Mouse (Mus musculus) heart, postnatal 0 days (tissue): ENCODE measurements around the gene Gmppb. TPM values are rescaled to one million over a fixed set of nuclear protein-coding genes. Genes with fewer than 3 reads are reported as not detected.

Experiments used
- ATAC-seq: fragments of 200-750 bp; cut with Nextera tagmentation; 2 replicates; pipeline ENCODE4 v1.8.0; 2017; ENCODE audit warnings: low read depth, moderate number of reproducible peaks, moderate library complexity; ENCODE audit not compliant: insufficient read depth
- DNase-seq: peaks from one replicate; pipeline ENCODE4 v3.0.0-alpha.2; 2016; ENCODE audit warnings: low spot score
- H3K27ac ChIP-seq: fragments of 300-500 bp; sonication (generic); 2 replicates; pipeline ENCODE4 v1.5.1; 2014; ENCODE audit warnings: low read depth, mild to moderate bottlenecking
- H3K27me3 ChIP-seq: fragments of 300-500 bp; sonication (generic); 2 replicates; pipeline ENCODE4 v1.6.1; 2014; ENCODE audit warnings: low read length, mixed read lengths; ENCODE audit not compliant: control insufficient read depth, insufficient read depth
- H3K36me3 ChIP-seq: fragments of 300-500 bp; sonication (generic); replicated peaks from 2 replicates; pipeline ENCODE4 v1.6.1; 2014; ENCODE audit warnings: low read length, mixed read lengths; ENCODE audit not compliant: control insufficient read depth, insufficient read depth
- H3K4me1 ChIP-seq: fragments of 300-500 bp; sonication (generic); 2 replicates; pipeline ENCODE4 v1.6.1; 2014; ENCODE audit warnings: antibody characterized with exemption; ENCODE audit not compliant: control insufficient read depth, insufficient read depth
- H3K4me2 ChIP-seq: fragments of 300-500 bp; sonication (generic); 2 replicates; pipeline ENCODE4 v1.6.1; 2014; ENCODE audit warnings: low read depth, mild to moderate bottlenecking, low read length, moderate library complexity
- H3K4me3 ChIP-seq: fragments of 300-500 bp; sonication (generic); 2 replicates; pipeline ENCODE4 v1.5.1; 2014; ENCODE audit warnings: low read depth, low read length
- H3K9ac ChIP-seq: fragments of 300-500 bp; sonication (generic); replicated peaks from 2 replicates; pipeline ENCODE4 v1.6.1; 2014; ENCODE audit warnings: low read depth, low read length, mixed read lengths
- H3K9me3 ChIP-seq: fragments of 300-500 bp; sonication (generic); replicated peaks from 2 replicates; pipeline ENCODE4 v1.6.1; 2016; ENCODE audit warnings: low read length; ENCODE audit not compliant: control insufficient read depth
- CTCF ChIP-seq: IDR thresholded peaks from 2 replicates; pipeline ENCODE4 v1.5.1; 2016; ENCODE audit warnings: antibody characterized with exemption, control low read depth, low read depth
- EP300 ChIP-seq: IDR thresholded peaks from 2 replicates; pipeline ENCODE4 v1.6.1; 2016; ENCODE audit warnings: antibody characterized with exemption, low read depth
- WGBS: fragments of 180-500 bp; shearing (Covaris S2); extraction: QIAGEN DNeasy Blood & Tissue Kit; methylation state at CpG from one replicate; pipeline ENCODE4 v1.1.7; 2014; 5-methylcytosine and 5-hydroxymethylcytosine counted together
- polyA plus RNA-seq: library from polyadenylated mRNA; unstranded; fragments of >200 nt; fragmentation: Nextera tagmentation; extraction: Ambion mirVana; gene quantifications from 2 replicates; pipeline ENCODE4 v1.2.1, GENCODE M21; 2015
- total RNA-seq: library from RNA; depleted of rRNA; stranded (reverse); fragments of >200 nt; gene quantifications from 2 replicates; pipeline ENCODE4 v1.2.3, GENCODE M21; 2014; ENCODE audit warnings: low replicate concordance

Gene Gmppb
- total and polyA plus RNA-seq, 2 experiments from 2014 or later = 13.1 to 15.7 TPM

GRCm38 (mm10) chr9:108071801-108072200 is 22.8 kb downstream of the Gmppb start:
- Histone ChIP-seq H3K27me3 (no peaks in the 10 kb centered on the region), H3K9ac (no peak overlapping the region), H3K4me2 (no peak overlapping the region), H3K4me3 (no peak overlapping the region), H3K36me3 (peaks cover 16% of the 10 kb centered on the region), H3K9me3 (no peaks in the 10 kb centered on the region), H3K27ac (peak overlapping the region; percentile 58), H3K4me1 (peaks cover 16% of the 10 kb centered on the region)
- ATAC-seq = no peak
- TF ChIP-seq CTCF = no peak
- no peak for TF ChIP-seq EP300
- WGBS = 37% methylated on average over 4 of the region's 4 CpGs
- no peak for DNase-seq

DNA sequence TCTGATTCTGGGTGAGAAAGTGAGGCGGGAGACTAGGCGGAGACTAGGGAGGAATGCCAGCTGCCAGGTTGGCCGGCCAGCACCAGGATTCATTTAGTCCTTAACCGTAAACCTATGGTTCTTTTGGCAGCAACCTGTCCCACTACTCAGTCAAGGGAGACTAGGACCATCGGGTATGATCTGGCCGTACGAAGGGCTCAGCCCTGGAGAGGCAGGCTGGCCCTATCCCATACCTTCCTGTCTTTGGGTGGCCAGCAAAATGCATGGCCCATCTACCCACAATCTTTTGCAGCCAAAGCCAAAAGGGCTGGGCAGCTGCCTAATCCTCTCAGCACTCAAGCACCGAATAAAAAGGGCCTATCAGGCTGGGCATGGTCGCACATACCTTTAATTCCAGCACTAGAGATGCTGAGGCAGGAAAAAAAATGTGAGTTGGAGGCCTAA is 23.5 kb downstream of the Gmppb start:
- ATAC-seq = peak; percentile 47
- Histone ChIP-seq H3K9me3 (no peaks in the 10 kb centered on the region), H3K4me1 (peaks cover 16% of the 10 kb centered on the region), H3K27me3 (no peaks in the 10 kb centered on the region), H3K36me3 (peaks cover 14% of the 10 kb centered on the region), H3K4me2 (no peak overlapping the region), H3K4me3 (no peak overlapping the region), H3K27ac (peak overlapping the region; percentile 58), H3K9ac (no peak overlapping the region)
- WGBS = 34% methylated on average over 9 of the region's 9 CpGs
- DNase-seq = no peak
- TF ChIP-seq EP300 (no peak), CTCF (no peak)

GRCm38 (mm10) chr9:108073141-108073930 is 24.3 kb downstream of the Gmppb start:
- Histone ChIP-seq H3K36me3 (peaks cover 14% of the 10 kb centered on the region), H3K9ac (0 out of 2 replicates have a peak overlapping the region, but pooled peaks have one; percentile 26), H3K4me1 (peaks cover 16% of the 10 kb centered on the region), H3K4me2 (no peak overlapping the region), H3K27me3 (no peaks in the 10 kb centered on the region), H3K9me3 (no peaks in the 10 kb centered on the region), H3K4me3 (no peak overlapping the region), H3K27ac (peak overlapping the region; percentile 77)
- 34% methylated on average over 7 of the region's 7 CpGs for WGBS
- DNase-seq (no peak), ATAC-seq (peak; percentile 66)
- TF ChIP-seq CTCF (no peak), EP300 (no peak)

DNA sequence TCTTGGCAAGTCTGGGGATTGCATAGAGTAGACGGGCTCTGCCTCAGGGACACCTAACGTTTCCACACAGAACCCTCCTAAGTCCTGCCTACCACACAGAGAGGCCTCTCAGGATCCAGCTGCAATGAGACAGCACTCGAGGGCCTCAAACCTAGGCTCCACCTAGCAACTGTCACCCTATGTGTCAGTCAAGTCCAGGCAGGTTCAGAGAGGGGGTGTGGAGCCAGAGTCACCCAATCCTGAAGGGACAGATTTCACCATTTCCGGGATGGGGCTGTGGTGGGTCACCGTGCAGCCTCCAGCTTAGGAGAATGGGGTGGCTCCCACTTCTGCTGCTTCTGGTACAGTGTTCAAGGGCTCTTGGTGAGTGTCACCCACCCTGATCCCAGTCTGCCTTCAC is 31.1 kb downstream of the Gmppb start, which contains the start of gene Mst1:
Mst1 (plus strand) TSS at position 269 of the 400 bp plus-strand sequence.
- Histone ChIP-seq H3K36me3 (peaks cover 14% of the 10 kb centered on the region), H3K4me3 (peak within 1 kb of the TSS; percentile 80), H3K9me3 (no peaks in the 10 kb centered on the region), H3K27ac (no peak within 1 kb of the TSS), H3K9ac (peak within 1 kb of the TSS; percentile 77; the same call in 1 of the 2 replicates), H3K4me2 (peak within 1 kb of the TSS; percentile 70), H3K27me3 (peaks cover 23% of the 10 kb centered on the region), H3K4me1 (peaks cover 3% of the 10 kb centered on the region)
- no peak for ATAC-seq
- 76% methylated on average over 5 of the region's 5 CpGs for WGBS
- DNase-seq = no peak
- TF ChIP-seq CTCF = no peak
- no peak for TF ChIP-seq EP300

DNA sequence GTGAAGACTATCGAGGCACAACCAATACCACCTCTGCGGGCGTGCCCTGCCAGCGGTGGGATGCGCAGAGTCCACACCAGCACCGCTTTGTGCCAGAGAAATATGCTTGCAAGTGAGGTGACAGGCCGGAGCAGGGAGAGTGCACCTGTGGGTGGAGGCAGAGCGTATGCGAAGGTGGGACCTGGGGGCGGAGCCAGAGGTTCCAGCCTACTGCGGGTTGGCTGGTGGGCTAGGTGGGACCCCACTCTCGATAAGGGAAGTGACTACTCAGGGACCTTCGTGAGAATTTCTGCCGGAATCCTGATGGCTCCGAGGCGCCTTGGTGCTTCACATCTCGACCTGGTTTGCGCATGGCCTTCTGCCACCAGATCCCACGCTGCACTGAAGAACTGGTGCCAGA is 33.5 kb downstream of the Gmppb start:
- Histone ChIP-seq H3K4me3 (no peak overlapping the region), H3K9ac (no peak overlapping the region), H3K9me3 (no peaks in the 10 kb centered on the region), H3K27me3 (peaks cover 23% of the 10 kb centered on the region), H3K4me2 (peak overlapping the region; percentile 15; the same call in 1 of the 2 replicates), H3K4me1 (peaks cover 3% of the 10 kb centered on the region), H3K36me3 (peaks cover 38% of the 10 kb centered on the region), H3K27ac (no peak overlapping the region)
- DNase-seq (no peak), ATAC-seq (no peak)
- 6% methylated on average over 19 of the region's 19 CpGs for WGBS
- TF ChIP-seq EP300 (no peak), CTCF (no peak)
